Mouse (Mus musculus) CH12.LX (cell line): ENCODE results near the gene Olfr985. TPM values are rescaled to one million over a fixed set of nuclear protein-coding genes. Genes with fewer than 3 reads are reported as not detected.

Experiments
- DNase-seq: peaks from one replicate; pipeline ENCODE4 v3.0.0-alpha.2; 2013; ENCODE audit errors: extremely low read depth
- H3K27ac ChIP-seq: 2 replicates; pipeline ENCODE4 v1.5.1; 2012; ENCODE audit warnings: low read depth, mild to moderate bottlenecking, control low read depth, moderate library complexity; ENCODE audit not compliant: insufficient read depth
- H3K27me3 ChIP-seq: replicated peaks from 2 replicates; pipeline ENCODE3; 2012; ENCODE audit warnings: inconsistent platforms
- H3K36me3 ChIP-seq, 2 experiments: replicated peaks in 1 of 2; 2 replicates each; pipeline versions ENCODE3 to v1.6.1; 2012; ENCODE audit warnings: inconsistent platforms in 1 of 2, low read length in 1 of 2, mild to moderate bottlenecking in 1 of 2, mixed read lengths in 1 of 2, moderate library complexity in 1 of 2; ENCODE audit not compliant: control insufficient read depth in 1 of 2, insufficient read depth in 1 of 2
- H3K4me1 ChIP-seq, 2 experiments: 2 replicates each; pipeline ENCODE4 v1.6.1; 2012; ENCODE audit warnings: inconsistent platforms in 1 of 2, moderate library complexity in 1 of 2; ENCODE audit not compliant: insufficient read depth in 2 of 2, control insufficient read depth in 1 of 2
- H3K4me2 ChIP-seq: 2 replicates; pipeline ENCODE4 v1.6.1; 2012; ENCODE audit warnings: low read depth, mild to moderate bottlenecking, control low read depth; ENCODE audit not compliant: poor library complexity, insufficient read depth, severe bottlenecking
- H3K4me3 ChIP-seq, 3 experiments: fragments of 150-350 bp in 1 of 3; sonication (generic) in 1 of 3; replicated peaks in 1 of 3; 2 replicates each; pipeline versions ENCODE3 to v1.5.1; 2011 to 2012; ENCODE audit warnings: low read depth in 2 of 3, low read length in 2 of 3, mild to moderate bottlenecking in 2 of 3, moderate library complexity in 2 of 3, control low read depth in 1 of 3, improper control_type of control experiment in 1 of 3, inconsistent platforms in 1 of 3, mixed read lengths in 1 of 3; ENCODE audit not compliant: poor library complexity in 1 of 3
- H3K79me2 ChIP-seq: replicated peaks from 2 replicates; pipeline ENCODE4 v1.6.1; 2012; ENCODE audit warnings: mild to moderate bottlenecking, moderate library complexity; ENCODE audit not compliant: control insufficient read depth, poor library complexity, insufficient read depth, severe bottlenecking; ENCODE audit errors: extremely low read depth
- H3K9ac ChIP-seq: 2 replicates; pipeline ENCODE4 v1.6.1; 2012; ENCODE audit warnings: low read depth, mild to moderate bottlenecking, control low read depth, moderate library complexity; ENCODE audit not compliant: insufficient read depth
- H3K9me3 ChIP-seq: replicated peaks from 2 replicates; pipeline ENCODE3; 2012; ENCODE audit warnings: low read length, inconsistent platforms, mixed read lengths
- BHLHE40 ChIP-seq: IDR thresholded peaks from 2 replicates; pipeline ENCODE4 v1.6.1; 2011; ENCODE audit warnings: mild to moderate bottlenecking, low read depth, low read length, improper control_type of control experiment
- CHD1 ChIP-seq: IDR thresholded peaks from 2 replicates; pipeline ENCODE4 v1.6.1; 2012; ENCODE audit warnings: low read depth, low read length, improper control_type of control experiment, inconsistent platforms
- CHD2 ChIP-seq: IDR thresholded peaks from 2 replicates; pipeline ENCODE4 v1.6.1; 2011; ENCODE audit warnings: low read length, improper control_type of control experiment
- E2F4 ChIP-seq: IDR thresholded peaks from 2 replicates; pipeline ENCODE4 v1.6.1; 2011; ENCODE audit warnings: low read depth, low read length, improper control_type of control experiment; ENCODE audit not compliant: insufficient replicate concordance
- EP300 ChIP-seq: IDR thresholded peaks from 2 replicates; pipeline ENCODE4 v1.6.1; 2011; ENCODE audit warnings: low read length, improper control_type of control experiment
- GABPA ChIP-seq: IDR thresholded peaks from 2 replicates; pipeline ENCODE4 v1.6.1; 2012; ENCODE audit warnings: low read depth, low read length, improper control_type of control experiment, inconsistent platforms; ENCODE audit not compliant: insufficient replicate concordance
- JUN ChIP-seq: IDR thresholded peaks from 2 replicates; pipeline ENCODE4 v1.6.1; 2011; ENCODE audit warnings: low read depth, mild to moderate bottlenecking, low read length, improper control_type of control experiment, moderate library complexity; ENCODE audit not compliant: insufficient read depth
- JUND ChIP-seq: conservative IDR thresholded peaks from 2 replicates; pipeline ENCODE4 v1.6.1; 2011; ENCODE audit warnings: low read depth, low read length, improper control_type of control experiment
- KAT2A ChIP-seq: IDR thresholded peaks from 2 replicates; pipeline ENCODE4 v1.6.1; 2012; ENCODE audit warnings: low read length, improper control_type of control experiment, inconsistent platforms; ENCODE audit not compliant: insufficient replicate concordance
- MAFK ChIP-seq: IDR thresholded peaks from 2 replicates; pipeline ENCODE4 v1.6.1; 2011; ENCODE audit warnings: low read length, improper control_type of control experiment; ENCODE audit not compliant: insufficient replicate concordance
- MEF2A ChIP-seq: IDR thresholded peaks from 2 replicates; pipeline ENCODE4 v1.6.1; 2014; ENCODE audit warnings: low read depth, mild to moderate bottlenecking, inconsistent platforms, low read length, improper control_type of control experiment, borderline replicate concordance
- MYC ChIP-seq: IDR thresholded peaks from 2 replicates; pipeline ENCODE4 v1.6.1; 2011; ENCODE audit warnings: low read depth, mild to moderate bottlenecking, improper control_type of control experiment, low read length
- NRF1 ChIP-seq: IDR thresholded peaks from 2 replicates; pipeline ENCODE4 v1.6.1; 2014; ENCODE audit warnings: low read depth, mild to moderate bottlenecking, inconsistent platforms, low read length, improper control_type of control experiment, moderate library complexity
- POLR2A ChIP-seq: IDR thresholded peaks from 2 replicates; pipeline ENCODE4 v1.6.1; 2011; ENCODE audit warnings: low read depth, mild to moderate bottlenecking, improper control_type of control experiment, low read length
- POLR2AphosphoS2 ChIP-seq: IDR thresholded peaks from 2 replicates; pipeline ENCODE4 v1.6.1; 2011; ENCODE audit warnings: low read depth, low read length, improper control_type of control experiment
- RAD21 ChIP-seq: IDR thresholded peaks from 2 replicates; pipeline ENCODE4 v1.6.1; 2011; ENCODE audit warnings: low read depth, mild to moderate bottlenecking, low read length, improper control_type of control experiment, moderate library complexity
- RCOR1 ChIP-seq: conservative IDR thresholded peaks from 2 replicates; pipeline ENCODE4 v1.6.1; 2012; ENCODE audit warnings: low read depth, mild to moderate bottlenecking, inconsistent platforms, low read length, improper control_type of control experiment
- SIN3A ChIP-seq: IDR thresholded peaks from 2 replicates; pipeline ENCODE4 v1.6.1; 2012; ENCODE audit warnings: low read length, improper control_type of control experiment, inconsistent platforms
- SMC3 ChIP-seq: IDR thresholded peaks from 2 replicates; pipeline ENCODE4 v1.6.1; 2011; ENCODE audit warnings: low read depth, low read length, improper control_type of control experiment
- TCF12 ChIP-seq: IDR thresholded peaks from 2 replicates; pipeline ENCODE4 v1.6.1; 2014; ENCODE audit warnings: low read depth, mild to moderate bottlenecking, inconsistent platforms, low read length, improper control_type of control experiment
- USF1 ChIP-seq: IDR thresholded peaks from 2 replicates; pipeline ENCODE4 v1.6.1; 2014; ENCODE audit warnings: low read depth, mild to moderate bottlenecking, inconsistent platforms, low read length, improper control_type of control experiment
- USF2 ChIP-seq: conservative IDR thresholded peaks from 2 replicates; pipeline ENCODE4 v1.6.1; 2011; ENCODE audit warnings: low read depth, low read length, improper control_type of control experiment
- ZC3H11A ChIP-seq: IDR thresholded peaks from 2 replicates; pipeline ENCODE4 v1.6.1; 2012; ENCODE audit warnings: low read depth, mild to moderate bottlenecking, inconsistent platforms, low read length, improper control_type of control experiment
- ZKSCAN1 ChIP-seq: IDR thresholded peaks from 2 replicates; pipeline ENCODE4 v1.6.1; 2012; ENCODE audit warnings: low read depth, inconsistent platforms, low read length, improper control_type of control experiment, borderline replicate concordance
- ZNF384 ChIP-seq: IDR thresholded peaks from 2 replicates; pipeline ENCODE4 v1.6.1; 2012; ENCODE audit warnings: low read depth, low read length, improper control_type of control experiment, inconsistent platforms
- dilution Hi-C: fragments of 300-500 bp; cut with MboI; formaldehyde crosslinking; loops from 2 replicates; pipeline ENCODE4 v1.14.3; 2020; ENCODE audit warnings: low sequenced_read_pairs; ENCODE audit not compliant: extremely low pct_unique_long_range_greater_than_20kb, extremely low pct_ligation_motif_present
- in situ Hi-C: fragments of 300-500 bp; cut with MboI; formaldehyde crosslinking; loops from 3 replicates; pipeline ENCODE4 v1.14.3; 2019; ENCODE audit warnings: low sequenced_read_pairs, low pct_ligation_motif_present, low pct_unique_long_range_greater_than_20kb, mixed read lengths
- polyA plus RNA-seq: library from polyadenylated mRNA; unstranded; fragments of >175 nt; gene quantifications from 2 replicates; pipeline ENCODE4 v1.2.1, GENCODE M21; 2012; ENCODE audit warnings: low read depth; ENCODE audit not compliant: insufficient read length
- total RNA-seq, 2 experiments: library from RNA; depleted of rRNA; stranded (reverse); fragments of 300-350 nt in 1 of 2; fragments of >200 nt in 1 of 2; gene quantifications; 2 replicates each; pipeline ENCODE4 v1.2.3; 2012 to 2014

Olfr985 gene
- total and polyA plus RNA-seq, 3 experiments: not detected

DNA sequence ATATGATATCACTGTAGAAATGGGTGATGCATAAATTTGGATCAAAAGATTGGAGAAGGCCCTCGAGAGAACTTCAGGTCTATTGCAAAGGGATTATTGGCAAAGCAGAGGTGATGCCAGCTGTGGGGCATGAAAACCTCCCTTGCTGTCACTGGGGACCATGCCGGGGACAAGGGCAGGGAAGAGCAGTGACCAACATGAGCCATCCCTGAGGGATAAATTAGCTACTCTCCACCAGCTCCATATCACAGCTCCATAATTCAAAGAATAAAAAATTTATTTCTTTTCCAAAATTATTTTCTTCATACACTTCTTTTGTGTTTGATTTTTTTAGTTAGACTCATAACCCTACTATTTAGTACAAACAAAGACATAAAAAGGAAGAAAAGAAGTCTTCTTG lies 15.9 kb downstream of the Olfr985 start, which contains the start of gene Olfr984:
Gene Olfr984, minus strand, starts transcription at position 101 of the 400 bp plus-strand sequence.
- Histone ChIP-seq H3K27ac (no peak within 1 kb of the TSS), H3K27me3 (no peaks in the 10 kb centered on the region), H3K4me2 (peak within 1 kb of the TSS; percentile 46), H3K79me2 (no peaks in the 10 kb centered on the region), H3K4me1 (peaks cover 3 to 8% of the 10 kb centered on the region in 2 experiments; a peak in 3 of 4 replicates), H3K9me3 (no peaks in the 10 kb centered on the region), H3K36me3 (no peaks in the 10 kb centered on the region), H3K9ac (no peak within 1 kb of the TSS), H3K4me3 (no peak within 1 kb of the TSS)
- in situ Hi-C loops (no loop called here), dilution Hi-C loops (no loop called here)
- TF ChIP-seq MYC (no peak), ZKSCAN1 (no peak), MEF2A (no peak), ZNF384 (no peak), CHD2 (no peak), ZC3H11A (no peak), KAT2A (no peak), NRF1 (no peak), RCOR1 (no peak), JUN (no peak), GABPA (no peak), JUND (no peak), RAD21 (no peak), SMC3 (no peak), SIN3A (no peak), POLR2AphosphoS2 (no peak), E2F4 (no peak), EP300 (no peak), USF2 (no peak)
- DNase-seq: no peak

DNA sequence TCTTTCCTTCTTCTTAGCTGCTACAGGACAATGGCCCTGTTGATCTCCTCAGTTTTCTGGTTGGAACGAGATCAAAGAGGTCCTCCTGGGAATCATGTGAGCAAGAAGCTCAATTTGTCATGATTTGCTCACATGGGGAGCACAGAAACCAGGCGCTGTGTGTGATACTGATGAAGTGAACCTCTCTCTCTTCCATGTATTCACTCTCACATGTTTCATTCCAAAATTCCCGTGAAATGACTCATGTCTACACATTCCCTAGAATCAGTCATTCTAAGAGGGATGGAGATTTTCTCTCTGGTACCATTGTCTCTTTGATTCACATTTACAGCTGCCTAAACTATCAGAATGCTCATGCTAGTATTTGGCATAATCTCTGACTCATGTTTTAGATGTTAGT lies 35.2 kb downstream of the Olfr985 start:
- Histone ChIP-seq H3K79me2 (no peaks in the 10 kb centered on the region), H3K9ac (no peak overlapping the region), H3K4me1 (no peaks in the 10 kb centered on the region), H3K9me3 (no peaks in the 10 kb centered on the region), H3K36me3 (no peaks in the 10 kb centered on the region), H3K27ac (no peak overlapping the region), H3K27me3 (no peaks in the 10 kb centered on the region), H3K4me3 (no peak overlapping the region), H3K4me2 (no peak overlapping the region)
- TF ChIP-seq POLR2A (no peak), EP300 (no peak), POLR2AphosphoS2 (no peak), ZNF384 (no peak), CHD1 (no peak), RAD21 (no peak), KAT2A (no peak), CHD2 (no peak), MAFK (no peak), BHLHE40 (no peak), TCF12 (no peak), RCOR1 (no peak), USF1 (no peak)
- dilution Hi-C loops: no loop called here
- in situ Hi-C loops: no loop called here
- no peak for DNase-seq
